Mouse (Mus musculus): ENCODE measurements at regions not wholly inside any gene's neighbourhood (a gene's known extent, or its start where the extent isn't known, plus 50 kb on each side); places are given as distances from the start of the nearest gene placed in this dataset.
A peak's percentile ranks its signal among the peaks of the same experiment; 100 is the strongest.

GRCm38 (mm10) chr11:18821384-18821783 lies 197.4 kb downstream of the Meis1 start:
- Histone ChIP-seq H3K4me3 (ENCODE audit: low read depth, low read length) (no peak overlapping the region), H3K27ac (ENCODE audit: insufficient read depth, low read depth, low read length) (no peak overlapping the region), H3K36me3 (ENCODE audit: control insufficient read depth, insufficient read depth, low read length) (no peaks in the 10 kb centered on the region), H3K27me3 (ENCODE audit: control insufficient read depth, insufficient read depth, low read length) (peaks cover 3% of the 10 kb centered on the region; the same call in 1 of the 2 replicates), H3K4me1 (ENCODE audit: control insufficient read depth, insufficient read depth, insufficient read length, low read length) (no peaks in the 10 kb centered on the region)
- TF ChIP-seq CTCF (IDR thresholded peaks at IDR 0.05; ENCODE audit: extremely low read depth, insufficient read length, insufficient replicate concordance, low read depth, low read length) (peak; percentile 24; the same call in 1 of the 2 replicates), POLR2A (IDR thresholded peaks at IDR 0.05; ENCODE audit: low read depth, low read length) (no peak)
- 28% methylated on average over 1 of the region's 1 CpGs for WGBS

- Histone ChIP-seq H3K36me3 (ENCODE audit: control insufficient read depth, insufficient read depth, low read length) (no peaks in the 10 kb centered on the region), H3K4me1 (ENCODE audit: control insufficient read depth, insufficient read depth, insufficient read length, low read length) (no peaks in the 10 kb centered on the region), H3K27me3 (ENCODE audit: control insufficient read depth, insufficient read depth, low read length) (no peaks in the 10 kb centered on the region), H3K4me3 (ENCODE audit: low read depth, low read length) (no peak overlapping the region), H3K27ac (ENCODE audit: insufficient read depth, low read depth, low read length) (no peak overlapping the region)
- 82% methylated on average over 3 of the region's 3 CpGs for WGBS
- TF ChIP-seq CTCF (IDR thresholded peaks at IDR 0.05; ENCODE audit: extremely low read depth, insufficient read length, insufficient replicate concordance, low read depth, low read length) (no peak), POLR2A (IDR thresholded peaks at IDR 0.05; ENCODE audit: low read depth, low read length) (no peak)
Observed at GRCm38 (mm10) chr11:18814110-18814509, 204.7 kb downstream of the Meis1 start.

GRCm38 (mm10) chr11:18767479-18767878 lies 251.3 kb downstream of the Meis1 start:
- WGBS: 90% methylated on average over 3 of the region's 3 CpGs

GRCm38 (mm10) chr11:18766458-18767016 lies 252.2 kb downstream of the Meis1 start:
- no peak overlapping the region for H3K27ac ChIP-seq (ENCODE audit: insufficient read depth, low read depth, low read length)

More at GRCm38 (mm10) chr11:18767479-18767878, 251.3 kb downstream of the Meis1 start:
- H3K4me3 ChIP-seq (ENCODE audit: low read depth, low read length): no peak overlapping the region
- H3K27ac ChIP-seq (ENCODE audit: insufficient read depth, low read depth, low read length): no peak overlapping the region
- H3K36me3 ChIP-seq (ENCODE audit: control insufficient read depth, insufficient read depth, low read length): no peaks in the 10 kb centered on the region
- peaks cover 6% of the 10 kb centered on the region; the same call in 1 of the 2 replicates for H3K4me1 ChIP-seq (ENCODE audit: control insufficient read depth, insufficient read depth, insufficient read length, low read length)
- no peak for TF ChIP-seq POLR2A (IDR thresholded peaks at IDR 0.05; ENCODE audit: low read depth, low read length)
- H3K27me3 ChIP-seq (ENCODE audit: control insufficient read depth, insufficient read depth, low read length): no peaks in the 10 kb centered on the region

GRCm38 (mm10) chr11:18758591-18759074 lies 260.2 kb downstream of the Meis1 start:
- Histone ChIP-seq H3K4me1 (ENCODE audit: control insufficient read depth, insufficient read depth, insufficient read length, low read length) (0 out of 2 replicates have a peak, but pooled peaks cover 3% of the 10 kb centered on the region), H3K36me3 (ENCODE audit: control insufficient read depth, insufficient read depth, low read length) (no peaks in the 10 kb centered on the region), H3K4me3 (ENCODE audit: low read depth, low read length) (no peak overlapping the region), H3K27me3 (ENCODE audit: control insufficient read depth, insufficient read depth, low read length) (no peaks in the 10 kb centered on the region), H3K27ac (ENCODE audit: insufficient read depth, low read depth, low read length) (no peak overlapping the region)
- TF ChIP-seq POLR2A (IDR thresholded peaks at IDR 0.05; ENCODE audit: low read depth, low read length) (no peak), CTCF (IDR thresholded peaks at IDR 0.05; ENCODE audit: extremely low read depth, insufficient read length, insufficient replicate concordance, low read depth, low read length) (no peak)
- 89% methylated on average over 6 of the region's 6 CpGs for WGBS

More at GRCm38 (mm10) chr11:18766458-18767016, 252.2 kb downstream of the Meis1 start:
- 58% methylated on average over 6 of the region's 6 CpGs for WGBS
- H3K36me3 ChIP-seq (ENCODE audit: control insufficient read depth, insufficient read depth, low read length): no peaks in the 10 kb centered on the region
- H3K4me1 ChIP-seq (ENCODE audit: control insufficient read depth, insufficient read depth, insufficient read length, low read length): peaks cover 6% of the 10 kb centered on the region; the same call in 1 of the 2 replicates
- H3K4me3 ChIP-seq (ENCODE audit: low read depth, low read length): no peak overlapping the region
- no peak for TF ChIP-seq POLR2A (IDR thresholded peaks at IDR 0.05; ENCODE audit: low read depth, low read length)
- no peaks in the 10 kb centered on the region for H3K27me3 ChIP-seq (ENCODE audit: control insufficient read depth, insufficient read depth, low read length)

- no peaks in the 10 kb centered on the region for H3K27me3 ChIP-seq (ENCODE audit: control insufficient read depth, insufficient read depth, low read length)
- no peak overlapping the region for H3K4me3 ChIP-seq (ENCODE audit: low read depth, low read length)
- no peak overlapping the region for H3K27ac ChIP-seq (ENCODE audit: insufficient read depth, low read depth, low read length)
- TF ChIP-seq CTCF (IDR thresholded peaks at IDR 0.05; ENCODE audit: extremely low read depth, insufficient read length, insufficient replicate concordance, low read depth, low read length) (no peak), POLR2A (IDR thresholded peaks at IDR 0.05; ENCODE audit: low read depth, low read length) (no peak)
- WGBS: 84% methylated on average over 1 of the region's 1 CpGs
- H3K36me3 ChIP-seq (ENCODE audit: control insufficient read depth, insufficient read depth, low read length): no peaks in the 10 kb centered on the region
- 0 out of 2 replicates have a peak, but pooled peaks cover 3% of the 10 kb centered on the region for H3K4me1 ChIP-seq (ENCODE audit: control insufficient read depth, insufficient read depth, insufficient read length, low read length)
Observed at GRCm38 (mm10) chr11:18756576-18756975, 262.2 kb downstream of the Meis1 start.

GRCm38 (mm10) chr11:18754732-18755525 lies 263.9 kb downstream of the Meis1 start:
- 59% methylated on average over 9 of the region's 9 CpGs for WGBS
- H3K27ac ChIP-seq (ENCODE audit: insufficient read depth, low read depth, low read length): no peak overlapping the region
- no peaks in the 10 kb centered on the region for H3K36me3 ChIP-seq (ENCODE audit: control insufficient read depth, insufficient read depth, low read length)
- no peaks in the 10 kb centered on the region for H3K27me3 ChIP-seq (ENCODE audit: control insufficient read depth, insufficient read depth, low read length)
- 0 out of 2 replicates have a peak, but pooled peaks cover 3% of the 10 kb centered on the region for H3K4me1 ChIP-seq (ENCODE audit: control insufficient read depth, insufficient read depth, insufficient read length, low read length)
- no peak overlapping the region for H3K4me3 ChIP-seq (ENCODE audit: low read depth, low read length)
- TF ChIP-seq CTCF (IDR thresholded peaks at IDR 0.05; ENCODE audit: extremely low read depth, insufficient read length, insufficient replicate concordance, low read depth, low read length): no peak
- TF ChIP-seq POLR2A (IDR thresholded peaks at IDR 0.05; ENCODE audit: low read depth, low read length): no peak
